Mouse (Mus musculus): ENCODE measurements at regions not wholly inside any gene's neighbourhood (a gene's known extent, or its start where the extent isn't known, plus 50 kb on each side); places are given as distances from the start of the nearest gene placed in this dataset.
A peak's percentile ranks its signal among the peaks of the same experiment; 100 is the strongest.
"Not testable (repeated sequence)": the region's sequence is repeated elsewhere in the genome, so short reads cannot be mapped to it uniquely, and the experiment has no call there.

GRCm38 (mm10) chrX:15322207-15322839 lies 1111.4 kb downstream of the H2al1n start:
- H3K4me2 ChIP-seq (ENCODE audit: low read length): peak overlapping the region; percentile 20
- ATAC-seq (replicated peaks; ENCODE audit: low FRiP score, low TSS enrichment, low read depth) (peak; percentile 93), DNase-seq (ENCODE audit: low spot score) (peak; percentile 57)
- H3K9me3 ChIP-seq (ENCODE audit: control insufficient read depth, low read length): no peaks in the 10 kb centered on the region
- no peaks in the 10 kb centered on the region for H3K4me1 ChIP-seq (replicated peaks; ENCODE audit: control insufficient read depth, insufficient read depth, low read length)
- 5% methylated on average over 7 of the region's 7 CpGs for WGBS
- H3K27ac ChIP-seq (ENCODE audit: low read depth): no peak overlapping the region
- no peaks in the 10 kb centered on the region for H3K36me3 ChIP-seq (ENCODE audit: control insufficient read depth, insufficient read depth, low read length)
- H3K4me3 ChIP-seq (ENCODE audit: low read depth, low read length): no peak overlapping the region
- no peak overlapping the region for H3K9ac ChIP-seq (ENCODE audit: low read length)
- H3K27me3 ChIP-seq (replicated peaks; ENCODE audit: control insufficient read depth, insufficient read depth, low read length): no peaks in the 10 kb centered on the region

- Histone ChIP-seq H3K4me3 (ENCODE audit: low read depth, low read length) (no peak overlapping the region), H3K4me2 (ENCODE audit: low read length) (no peak overlapping the region), H3K9me3 (ENCODE audit: control insufficient read depth, low read length) (no peaks in the 10 kb centered on the region), H3K27me3 (replicated peaks; ENCODE audit: control insufficient read depth, insufficient read depth, low read length) (no peaks in the 10 kb centered on the region), H3K27ac (ENCODE audit: low read depth) (no peak overlapping the region), H3K4me1 (replicated peaks; ENCODE audit: control insufficient read depth, insufficient read depth, low read length) (no peaks in the 10 kb centered on the region), H3K36me3 (ENCODE audit: control insufficient read depth, insufficient read depth, low read length) (no peaks in the 10 kb centered on the region), H3K9ac (ENCODE audit: low read length) (no peak overlapping the region)
- ATAC-seq (replicated peaks; ENCODE audit: low FRiP score, low TSS enrichment, low read depth) (peak; percentile 53; the same call in 1 of the 2 replicates), DNase-seq (ENCODE audit: low spot score) (no peak)
- WGBS: 42% methylated on average over 5 of the region's 5 CpGs
Observed at GRCm38 (mm10) chrX:15322958-15323357, 1112.0 kb downstream of the H2al1n start.

- not testable (repeated sequence) for ATAC-seq (replicated peaks; ENCODE audit: low FRiP score, low TSS enrichment, low read depth)
- 88% methylated on average over 6 of the region's 6 CpGs for WGBS
Observed at GRCm38 (mm10) chrX:15365135-15365534, 1154.2 kb downstream of the H2al1n start.

More at GRCm38 (mm10) chrX:15365135-15365534, 1154.2 kb downstream of the H2al1n start:
- H3K4me1 ChIP-seq (replicated peaks; ENCODE audit: control insufficient read depth, insufficient read depth, low read length); H3K4me2 ChIP-seq (ENCODE audit: low read length); H3K4me3 ChIP-seq (ENCODE audit: low read depth, low read length); H3K36me3 ChIP-seq (ENCODE audit: control insufficient read depth, insufficient read depth, low read length); H3K27me3 ChIP-seq (replicated peaks; ENCODE audit: control insufficient read depth, insufficient read depth, low read length); DNase-seq (ENCODE audit: low spot score); H3K9me3 ChIP-seq (ENCODE audit: control insufficient read depth, low read length); H3K9ac ChIP-seq (ENCODE audit: low read length); H3K27ac ChIP-seq (ENCODE audit: low read depth): not testable (repeated sequence)
